Mouse (Mus musculus) forebrain, embryonic 15.5 days (tissue): ENCODE results near the gene Mettl24. TPM values are rescaled to one million over a fixed set of nuclear protein-coding genes. Genes with fewer than 3 reads are reported as not detected.
A peak's percentile ranks its signal among the peaks of the same experiment; 100 is the strongest.

Source experiments
- ATAC-seq: fragments of 200-750 bp; cut with Nextera tagmentation; replicated peaks from 2 replicates; pipeline ENCODE4 v1.8.0; 2017; ENCODE audit warnings: mild to moderate bottlenecking, moderate TSS enrichment, moderate library complexity
- H3K27ac ChIP-seq: fragments of 300-500 bp; sonication (generic); replicated peaks from 2 replicates; pipeline ENCODE4 v1.5.1; 2015; ENCODE audit warnings: mild to moderate bottlenecking, inconsistent platforms
- H3K27me3 ChIP-seq: fragments of 300-500 bp; sonication (generic); 2 replicates; pipeline ENCODE4 v1.6.1; 2015; ENCODE audit warnings: inconsistent platforms
- H3K36me3 ChIP-seq: fragments of 300-500 bp; sonication (generic); 2 replicates; pipeline ENCODE4 v1.6.1; 2015; ENCODE audit warnings: mild to moderate bottlenecking, inconsistent platforms
- H3K4me1 ChIP-seq: fragments of 300-500 bp; sonication (generic); 2 replicates; pipeline ENCODE4 v1.6.1; 2015; ENCODE audit warnings: inconsistent platforms
- H3K4me2 ChIP-seq: fragments of 300-500 bp; sonication (generic); replicated peaks from 2 replicates; pipeline ENCODE4 v1.6.1; 2015; ENCODE audit warnings: mild to moderate bottlenecking, inconsistent platforms
- H3K4me3 ChIP-seq: fragments of 300-500 bp; sonication (generic); 2 replicates; pipeline ENCODE4 v1.5.1; 2015; ENCODE audit warnings: mild to moderate bottlenecking, inconsistent platforms
- H3K9ac ChIP-seq: fragments of 300-500 bp; sonication (generic); replicated peaks from 2 replicates; pipeline ENCODE4 v1.6.1; 2015; ENCODE audit warnings: mild to moderate bottlenecking, inconsistent platforms
- H3K9me3 ChIP-seq: fragments of 300-500 bp; sonication (generic); 2 replicates; pipeline ENCODE4 v1.6.1; 2016; ENCODE audit warnings: inconsistent platforms
- WGBS: fragments of 180-500 bp; shearing (Covaris S2); methylation state at CpG from one replicate; pipeline ENCODE4 v1.1.7; 2015; ENCODE audit warnings: mixed read lengths; 5-methylcytosine and 5-hydroxymethylcytosine counted together
- polyA plus RNA-seq: library from polyadenylated mRNA; unstranded; fragments of >200 nt; fragmentation: Nextera tagmentation; extraction: Ambion mirVana; gene quantifications from 2 replicates; pipeline ENCODE4 v1.2.1, GENCODE M21; 2015

Gene Mettl24
- polyA plus RNA-seq, 1 experiment from 2014 or later = 0.29 TPM

DNA sequence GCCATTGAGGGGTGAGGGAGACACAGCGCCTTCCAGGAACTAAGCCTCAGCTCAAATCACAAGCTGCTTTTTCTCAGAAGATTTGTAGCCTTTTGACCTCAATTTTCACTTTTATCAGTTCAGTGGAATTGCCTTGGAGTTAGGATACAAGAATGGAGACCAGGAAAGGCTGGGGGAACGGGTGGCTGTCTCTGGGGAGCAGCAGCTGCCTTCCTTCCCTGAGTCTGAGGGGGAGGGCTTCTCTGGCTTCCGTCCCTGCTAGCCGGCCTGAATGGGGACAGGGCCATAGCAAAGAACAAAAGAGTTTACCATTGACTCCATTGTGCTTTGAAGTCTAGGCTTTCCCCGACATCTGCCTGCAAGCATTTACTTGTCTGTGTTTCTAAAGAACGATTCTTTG is 41.3 kb downstream of the Mettl24 start:
- no peak overlapping the region for H3K4me2 ChIP-seq
- peaks cover 21% of the 10 kb centered on the region for H3K4me1 ChIP-seq
- H3K36me3 ChIP-seq = no peaks in the 10 kb centered on the region
- H3K4me3 ChIP-seq = no peak overlapping the region
- H3K9ac ChIP-seq = no peak overlapping the region
- no peak overlapping the region for H3K27ac ChIP-seq
- no peaks in the 10 kb centered on the region for H3K27me3 ChIP-seq
- 23% methylated on average over 6 of the region's 6 CpGs for whole genome bisulfite sequencing
- no peaks in the 10 kb centered on the region for H3K9me3 ChIP-seq
- ATAC-seq = no peak

DNA sequence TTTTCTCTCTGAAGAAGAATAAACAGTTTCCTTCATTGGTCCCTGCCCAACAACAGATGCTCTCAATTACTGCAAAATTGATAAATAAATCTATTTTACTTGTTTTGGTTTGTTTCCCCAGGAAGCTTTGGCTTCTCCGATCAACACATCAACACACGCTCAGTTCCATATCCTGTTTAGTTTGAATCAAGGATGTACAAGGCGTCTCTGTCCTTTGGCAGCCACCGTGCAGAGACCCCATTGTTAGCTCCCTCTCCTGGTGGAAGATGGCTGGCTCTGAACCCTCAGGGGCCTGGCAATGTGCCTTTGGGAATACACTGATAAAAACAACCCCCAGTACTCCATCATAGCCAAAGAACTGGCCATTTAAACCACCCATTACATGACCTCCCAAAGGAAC is 42.0 kb downstream of the Mettl24 start:
- Histone ChIP-seq H3K4me1 (peaks cover 21% of the 10 kb centered on the region), H3K4me3 (no peak overlapping the region), H3K27me3 (no peaks in the 10 kb centered on the region), H3K9ac (no peak overlapping the region), H3K4me2 (no peak overlapping the region), H3K27ac (no peak overlapping the region), H3K9me3 (no peaks in the 10 kb centered on the region), H3K36me3 (no peaks in the 10 kb centered on the region)
- no peak for ATAC-seq
- WGBS = 44% methylated on average over 4 of the region's 4 CpGs

DNA sequence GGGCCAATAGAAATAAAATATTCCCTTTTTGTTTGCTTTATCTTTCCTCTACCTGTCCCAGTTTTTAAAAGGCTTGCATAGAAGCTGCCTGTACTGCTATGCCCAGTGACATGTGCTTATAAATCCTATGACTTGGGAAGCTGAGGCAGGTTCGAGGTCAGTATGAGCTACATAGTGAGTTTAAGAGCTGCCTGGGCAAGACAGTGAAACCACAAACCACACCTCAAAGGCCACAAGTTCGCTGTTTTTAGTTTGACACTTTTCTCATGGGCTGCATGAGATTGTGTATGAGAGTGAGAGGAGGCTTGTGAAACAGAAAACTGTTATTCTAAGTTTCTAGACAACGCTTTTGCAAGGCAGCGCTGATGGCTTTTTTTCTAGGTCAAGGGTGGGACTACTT is 42.4 kb downstream of the Mettl24 start:
- no peak overlapping the region for H3K4me3 ChIP-seq
- ATAC-seq = no peak
- peaks cover 21% of the 10 kb centered on the region for H3K4me1 ChIP-seq
- no peak overlapping the region for H3K9ac ChIP-seq
- H3K9me3 ChIP-seq = no peaks in the 10 kb centered on the region
- H3K27me3 ChIP-seq = no peaks in the 10 kb centered on the region
- H3K4me2 ChIP-seq = no peak overlapping the region
- 89% methylated on average over 4 of the region's 4 CpGs for WGBS
- H3K36me3 ChIP-seq = no peaks in the 10 kb centered on the region
- no peak overlapping the region for H3K27ac ChIP-seq

DNA sequence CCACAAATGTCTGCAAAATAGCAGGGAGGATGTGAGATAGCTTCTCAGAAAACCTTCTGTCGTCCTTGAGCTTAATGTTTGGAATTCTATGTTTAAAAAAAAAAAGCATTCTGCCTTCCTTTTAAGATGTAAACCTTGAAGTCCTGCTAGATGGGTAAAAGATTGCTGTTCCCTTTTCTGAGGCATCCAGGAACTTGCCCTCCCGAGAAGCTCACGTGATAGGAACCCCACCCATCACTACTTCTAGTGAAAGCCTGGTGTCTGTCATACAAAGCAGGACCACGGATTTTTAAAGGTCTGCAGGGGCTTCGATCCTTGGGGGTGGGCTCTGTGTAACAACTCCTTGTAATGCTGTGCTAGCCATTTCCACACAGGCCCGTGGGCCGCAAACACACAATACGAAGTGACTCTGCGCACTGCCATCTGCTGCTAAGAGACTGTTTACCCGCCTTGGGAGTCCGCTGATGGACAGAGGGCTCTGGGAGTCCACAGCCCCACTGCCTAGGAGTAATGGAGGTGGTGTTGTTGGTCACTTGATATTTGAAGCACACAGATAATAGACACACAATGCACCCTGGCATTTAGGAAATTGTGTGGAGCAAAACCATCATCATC is 43.3 kb downstream of the Mettl24 start:
- peak; percentile 53; the same call in 1 of the 2 replicates for ATAC-seq
- peaks cover 21% of the 10 kb centered on the region for H3K4me1 ChIP-seq
- peak overlapping the region; percentile 40; the same call in 1 of the 2 replicates for H3K27ac ChIP-seq
- H3K4me3 ChIP-seq = no peak overlapping the region
- no peak overlapping the region for H3K9ac ChIP-seq
- no peaks in the 10 kb centered on the region for H3K27me3 ChIP-seq
- WGBS = 51% methylated on average over 11 of the region's 11 CpGs
- no peak overlapping the region for H3K4me2 ChIP-seq
- no peaks in the 10 kb centered on the region for H3K36me3 ChIP-seq
- H3K9me3 ChIP-seq = no peaks in the 10 kb centered on the region

DNA sequence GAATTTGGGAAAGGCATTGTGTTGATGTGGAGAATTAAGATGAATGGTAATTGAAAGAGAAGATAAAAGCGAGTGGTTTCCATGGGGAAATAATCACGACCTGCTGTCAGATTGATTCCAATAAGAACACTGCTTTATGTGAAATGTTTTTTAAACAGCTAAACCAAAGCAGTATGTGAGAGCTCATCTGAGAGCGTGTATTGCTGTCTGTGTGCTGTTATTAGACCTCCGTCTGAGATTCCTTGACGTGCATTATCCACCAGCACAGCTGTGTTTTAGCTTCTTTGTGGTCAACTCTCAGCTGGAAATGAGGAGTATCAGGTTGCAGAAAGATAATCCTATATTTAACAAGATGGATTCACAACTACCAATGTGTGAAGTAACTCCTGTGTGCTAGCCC is 43.9 kb downstream of the Mettl24 start:
- peak; percentile 72; the same call in 1 of the 2 replicates for ATAC-seq
- Histone ChIP-seq H3K9ac (no peak overlapping the region), H3K4me1 (peaks cover 21% of the 10 kb centered on the region), H3K36me3 (no peaks in the 10 kb centered on the region), H3K27ac (0 out of 2 replicates have a peak overlapping the region, but pooled peaks have one; percentile 40), H3K27me3 (no peaks in the 10 kb centered on the region), H3K4me3 (no peak overlapping the region), H3K4me2 (no peak overlapping the region), H3K9me3 (no peaks in the 10 kb centered on the region)
- 7% methylated on average over 5 of the region's 5 CpGs for WGBS

DNA sequence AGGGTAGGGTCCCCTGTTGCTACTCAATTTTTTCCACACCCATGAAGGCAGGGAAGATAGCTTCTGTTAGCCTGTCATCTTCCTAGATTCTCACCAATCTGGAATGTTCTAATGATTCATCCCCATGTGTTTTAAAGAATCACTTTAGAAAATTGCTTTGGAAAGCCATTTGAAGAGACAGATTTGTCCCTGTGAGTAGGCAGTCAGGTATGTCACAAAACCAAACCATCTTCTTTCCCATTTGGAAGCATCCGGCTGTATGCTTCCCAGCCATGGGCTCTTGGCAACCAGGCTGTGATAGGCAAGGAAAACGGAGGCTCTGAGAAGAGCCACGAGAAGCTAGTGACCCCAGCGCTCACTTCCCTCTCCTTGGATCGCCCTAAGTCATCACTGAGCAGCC is 47.1 kb downstream of the Mettl24 start:
- no peak overlapping the region for H3K27ac ChIP-seq
- 85% methylated on average over 5 of the region's 5 CpGs for WGBS
- H3K9me3 ChIP-seq = no peaks in the 10 kb centered on the region

DNA sequence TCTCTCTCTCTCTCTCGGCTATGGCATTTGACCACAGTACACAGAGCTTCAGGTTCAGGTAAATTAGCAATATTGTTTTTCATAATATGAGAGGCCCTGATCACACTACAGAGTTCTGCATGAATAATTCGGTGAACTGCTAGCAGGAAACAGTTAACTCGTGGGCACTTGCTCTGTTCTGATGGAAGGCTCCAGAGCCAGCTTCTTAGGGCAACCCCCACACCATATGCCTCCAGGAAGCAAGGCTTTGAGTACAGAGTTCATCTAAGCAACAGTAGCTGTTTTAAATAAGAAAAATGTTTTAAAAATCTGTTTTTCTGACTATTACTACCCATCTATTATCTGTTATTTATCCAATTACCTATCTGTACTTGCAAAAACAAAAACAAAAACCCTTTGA is 50.2 kb downstream of the Mettl24 start:
- 66% methylated on average over 3 of the region's 3 CpGs for WGBS
- Histone ChIP-seq H3K9ac (no peak overlapping the region), H3K36me3 (no peaks in the 10 kb centered on the region), H3K27ac (no peak overlapping the region), H3K4me2 (no peak overlapping the region), H3K27me3 (no peaks in the 10 kb centered on the region), H3K9me3 (no peaks in the 10 kb centered on the region), H3K4me3 (no peak overlapping the region), H3K4me1 (peaks cover 12% of the 10 kb centered on the region)
- no peak for ATAC-seq

More for the DNA sequence above, 47.1 kb downstream of the Mettl24 start:
- no peak for ATAC-seq
- H3K4me1 ChIP-seq = peaks cover 19% of the 10 kb centered on the region
- no peak overlapping the region for H3K4me2 ChIP-seq
- no peaks in the 10 kb centered on the region for H3K36me3 ChIP-seq
- no peak overlapping the region for H3K4me3 ChIP-seq
- H3K27me3 ChIP-seq = no peaks in the 10 kb centered on the region
- H3K9ac ChIP-seq = no peak overlapping the region

DNA sequence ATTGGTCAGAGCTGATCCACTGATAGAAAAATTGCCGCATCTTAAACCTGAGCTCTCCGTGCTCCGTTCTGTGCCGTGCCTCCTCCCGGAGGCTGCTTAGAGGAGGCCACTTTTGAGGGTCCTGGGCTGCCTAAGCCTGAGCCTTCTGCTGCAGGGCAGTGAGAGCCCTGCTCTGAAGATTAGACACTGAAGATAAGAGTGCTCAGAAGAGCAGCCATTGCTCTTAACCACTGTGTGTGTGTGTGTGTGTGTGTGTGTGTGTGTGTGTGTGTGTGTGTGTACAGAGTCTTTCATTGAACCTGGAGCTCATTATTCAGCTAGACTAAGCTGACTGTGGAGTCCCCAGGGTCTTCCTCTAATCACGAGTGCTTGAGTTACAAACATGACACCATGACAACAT is 53.1 kb downstream of the Mettl24 start:
- Histone ChIP-seq H3K27ac (no peak overlapping the region), H3K9me3 (no peaks in the 10 kb centered on the region), H3K4me2 (no peak overlapping the region), H3K9ac (no peak overlapping the region), H3K4me1 (peaks cover 12% of the 10 kb centered on the region), H3K36me3 (no peaks in the 10 kb centered on the region), H3K27me3 (no peaks in the 10 kb centered on the region), H3K4me3 (no peak overlapping the region)
- 85% methylated on average over 6 of the region's 6 CpGs for WGBS
- ATAC-seq = no peak

DNA sequence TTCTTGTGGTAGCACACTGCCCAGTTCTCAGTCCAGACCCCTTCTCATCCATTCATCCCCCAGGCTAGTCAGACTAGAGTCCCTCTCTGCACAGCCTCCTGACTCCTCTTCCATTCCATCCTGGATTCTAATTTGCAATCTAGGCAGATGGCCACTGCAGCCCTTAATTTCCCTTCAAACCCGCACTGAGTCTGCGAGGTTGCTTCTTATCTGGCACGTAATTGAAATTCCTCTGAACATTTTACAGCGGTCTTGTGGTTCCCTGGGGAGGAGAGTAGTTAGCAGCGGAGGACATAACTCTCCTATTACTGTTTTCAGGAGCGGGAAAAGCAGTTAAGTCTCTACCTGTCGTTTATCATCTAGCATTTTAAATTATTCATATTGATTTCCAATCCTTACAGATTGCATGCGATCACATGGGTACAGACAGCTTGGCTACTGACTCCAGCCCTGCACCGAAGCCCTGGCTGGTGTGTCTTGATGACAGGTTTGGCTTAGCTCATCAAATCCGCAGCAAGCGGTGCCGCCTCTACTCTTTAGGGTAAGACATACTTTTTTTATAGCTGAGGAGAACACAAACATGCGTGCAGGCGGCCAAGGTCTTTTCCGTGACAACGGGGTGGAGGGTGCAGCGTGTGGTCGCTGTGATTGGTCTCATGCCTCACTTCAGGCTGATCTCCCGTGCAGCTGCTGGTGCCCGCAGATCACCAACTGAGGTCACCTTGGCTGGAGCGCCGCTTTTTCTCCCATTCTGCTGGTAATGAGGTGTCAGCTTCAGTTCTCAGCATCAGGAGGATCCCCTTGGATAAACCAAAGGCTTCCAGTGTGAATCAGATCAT is 54.4 kb downstream of the Mettl24 start:
- Histone ChIP-seq H3K9ac (no peak overlapping the region), H3K4me3 (no peak overlapping the region), H3K27ac (peak overlapping the region; percentile 31; the same call in 1 of the 2 replicates)

DNA sequence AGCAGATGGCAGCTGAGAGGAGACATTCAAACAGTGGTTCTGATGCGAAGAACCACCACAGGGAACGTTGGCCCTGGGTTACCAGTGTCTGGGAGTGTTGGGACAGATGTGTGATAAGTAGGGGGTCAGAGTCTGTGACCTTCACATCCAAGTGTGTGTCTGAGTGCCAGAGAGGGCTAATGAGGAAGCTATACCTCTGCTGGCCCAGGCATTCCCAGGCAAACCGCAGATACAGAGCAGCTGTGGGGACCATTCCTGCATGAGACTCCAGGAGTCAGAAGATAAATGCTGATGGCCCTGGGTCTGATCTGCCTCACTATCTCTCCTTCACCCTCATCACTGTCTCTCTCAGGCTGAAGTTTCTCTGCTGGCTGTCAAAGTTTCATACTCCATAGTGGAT is 57.6 kb downstream of the Mettl24 start:
- Histone ChIP-seq H3K27me3 (no peaks in the 10 kb centered on the region), H3K9ac (no peak overlapping the region), H3K27ac (no peak overlapping the region), H3K4me1 (peaks cover 9% of the 10 kb centered on the region; the same call in 1 of the 2 replicates), H3K4me3 (no peak overlapping the region), H3K4me2 (no peak overlapping the region), H3K9me3 (no peaks in the 10 kb centered on the region), H3K36me3 (no peaks in the 10 kb centered on the region)
- no peak for ATAC-seq
- WGBS = 89% methylated on average over 3 of the region's 3 CpGs

More for the DNA sequence above, 54.4 kb downstream of the Mettl24 start:
- Histone ChIP-seq H3K36me3 (no peaks in the 10 kb centered on the region), H3K9me3 (no peaks in the 10 kb centered on the region), H3K4me1 (peaks cover 12% of the 10 kb centered on the region), H3K27me3 (no peaks in the 10 kb centered on the region), H3K4me2 (no peak overlapping the region; the same call in 1 of the 2 replicates)
- ATAC-seq = peak; percentile 61
- WGBS = 72% methylated on average over 22 of the region's 22 CpGs

DNA sequence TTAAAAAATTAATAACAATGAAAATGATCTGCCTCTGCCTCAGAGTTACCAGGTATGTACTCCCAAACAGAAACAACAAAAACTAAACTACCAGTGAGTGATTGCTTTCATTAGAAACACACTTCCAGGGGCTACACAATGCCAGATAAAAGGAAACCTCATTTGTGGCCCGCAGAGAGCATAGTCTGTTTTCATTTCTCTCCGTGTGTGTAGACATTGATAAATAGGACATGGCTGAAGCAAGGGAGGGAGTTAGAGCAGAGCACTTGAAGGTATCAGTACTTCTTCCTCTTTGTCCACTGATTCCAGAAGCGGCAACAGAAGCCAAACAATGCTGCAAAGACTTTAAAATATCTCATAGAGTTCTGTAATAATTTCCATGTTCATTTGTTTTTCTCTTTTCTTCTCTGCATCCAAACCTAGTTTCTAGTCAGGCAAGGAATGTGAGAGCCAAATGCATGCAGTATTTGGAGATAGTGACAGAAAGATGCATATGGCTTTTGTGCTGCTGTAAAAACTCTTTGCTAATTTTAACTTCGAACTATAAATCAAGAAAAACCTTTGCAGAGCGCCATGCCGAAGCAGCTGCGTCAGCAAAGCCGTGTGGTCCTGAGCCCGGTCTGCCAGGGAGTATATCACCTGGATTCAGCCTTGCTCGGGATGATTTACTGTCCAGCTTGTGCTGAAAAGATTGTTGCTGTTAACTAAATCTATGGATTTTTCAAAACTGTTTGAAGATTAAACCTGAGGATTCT is 67.4 kb downstream of the Mettl24 start:
- ATAC-seq = no peak
- Histone ChIP-seq H3K9ac (no peak overlapping the region), H3K4me1 (peaks cover 8% of the 10 kb centered on the region; the same call in 1 of the 2 replicates), H3K4me3 (no peak overlapping the region), H3K4me2 (no peak overlapping the region), H3K36me3 (no peaks in the 10 kb centered on the region), H3K27ac (peak overlapping the region; percentile 62), H3K27me3 (no peaks in the 10 kb centered on the region), H3K9me3 (no peaks in the 10 kb centered on the region)
- WGBS = 68% methylated on average over 10 of the region's 10 CpGs

DNA sequence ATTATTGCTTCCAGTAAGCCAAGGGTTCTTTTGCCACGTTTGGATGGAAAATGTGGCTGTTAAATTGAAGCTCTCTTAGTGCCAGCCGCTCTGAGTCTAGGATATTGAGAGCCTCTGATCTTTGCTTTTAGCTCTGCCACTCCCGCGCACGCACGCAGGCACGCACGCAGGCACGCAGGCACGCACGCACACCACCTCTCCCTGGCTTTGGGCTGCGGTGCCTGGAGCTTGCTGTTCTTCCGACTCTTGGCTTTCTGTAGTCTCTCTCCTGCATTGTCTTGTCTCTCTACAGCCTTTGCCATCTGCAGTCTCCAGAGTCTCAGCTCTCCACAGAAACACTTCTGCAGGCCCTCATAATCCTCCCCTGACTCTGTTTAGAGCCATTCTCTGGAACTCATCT is 68.1 kb downstream of the Mettl24 start:
- no peak; the same call in 1 of the 2 replicates for ATAC-seq
- Histone ChIP-seq H3K9ac (no peak overlapping the region), H3K4me2 (no peak overlapping the region), H3K4me1 (peaks cover 8% of the 10 kb centered on the region; the same call in 1 of the 2 replicates), H3K27me3 (no peaks in the 10 kb centered on the region), H3K9me3 (no peaks in the 10 kb centered on the region), H3K36me3 (no peaks in the 10 kb centered on the region), H3K27ac (peak overlapping the region; percentile 62), H3K4me3 (no peak overlapping the region)
- WGBS = 66% methylated on average over 13 of the region's 13 CpGs
